Comparison of ENCODE assay signal across 25 mouse cellular contexts in the genomic region with DNA sequence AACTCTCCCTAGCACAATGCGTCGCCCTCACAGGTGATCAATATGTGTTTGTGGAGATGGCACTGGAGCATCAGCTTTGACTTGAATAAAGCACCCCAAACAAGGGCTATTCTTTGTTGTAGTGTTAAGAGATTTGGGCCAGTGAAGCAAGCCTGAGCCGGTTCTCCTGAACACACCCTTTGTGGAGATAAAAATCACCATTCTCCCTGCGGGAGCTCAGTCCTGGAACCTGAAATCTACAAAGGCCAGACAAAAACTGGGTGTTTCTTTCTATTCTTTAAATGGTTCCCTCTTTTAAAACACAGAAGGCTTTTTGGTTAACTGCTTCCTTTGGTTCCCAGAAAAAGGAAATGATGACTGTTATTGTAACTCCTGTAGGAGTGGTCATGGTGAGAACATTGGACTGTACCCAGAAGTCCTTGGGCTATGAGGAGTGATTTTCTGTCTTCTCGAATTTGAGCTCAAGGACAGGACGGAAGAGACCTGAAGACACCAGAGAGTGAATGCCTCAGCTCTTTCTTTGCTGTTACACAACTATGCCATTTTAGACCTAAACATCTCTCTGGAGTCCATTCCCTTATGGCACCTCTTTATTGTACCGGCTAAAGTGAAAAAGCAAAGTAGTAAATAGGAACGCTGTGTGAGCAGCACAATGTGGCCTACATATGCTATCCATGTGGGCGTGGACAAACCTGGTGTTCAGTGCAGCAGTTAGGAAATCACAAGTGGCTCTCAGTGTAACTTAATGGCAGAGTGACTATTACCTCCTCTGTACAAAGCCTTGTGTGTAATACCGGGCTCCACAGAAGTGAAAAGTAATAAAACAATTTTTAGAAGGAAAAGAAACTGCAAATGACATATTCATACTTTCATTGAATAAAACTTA.
A peak's percentile ranks its signal among the peaks of the same experiment; 100 is the strongest.
DNase-seq lines count a peak whose midpoint lies in the region; ATAC-seq and TF ChIP-seq lines count a peak whose summit lies in the region.
"Had no signal": no experiment of that assay in that cellular context is flagged by ENCODE, and none has a peak within 500 bp of the region (broad histone marks: within the 10 kb centered on the region; RNA-seq: fewer than 3 reads in every experiment).

No protein-coding gene starts in this region.

- no peak for DNase-seq in frontal cortex, adult 2 months (ENCODE audit: extremely low spot score in 1 of 2, low spot score in 1 of 2)
- peak; percentile 63 for DNase-seq in lung, postnatal 0 days (ENCODE audit: low spot score)
- no peak for DNase-seq in cerebellum, adult 18-20 months
- no peak for DNase-seq in kidney, postnatal 4 days
- DNase-seq: adrenal gland, adult 2 months; cerebellum, adult 2 months; cerebellum, postnatal 25 days; embryo, embryonic 11 days; gastrocnemius, postnatal 10 days; left cerebral cortex, postnatal 4 days; liver; midbrain, embryonic 14.5 days; right cerebral cortex, postnatal 14 days had no signal

- TF ChIP-seq EP300 in lung, postnatal 0 days (IDR thresholded peaks at IDR 0.05) = no peak

- TF ChIP-seq CTCF in lung, postnatal 0 days (IDR thresholded peaks at IDR 0.05) = no peak

- H3K4me1 ChIP-seq in lung, postnatal 0 days (ENCODE audit: insufficient read depth, low read depth, low read length) = no peaks in the 10 kb centered on the region
- H3K4me1 ChIP-seq: embryonic facial prominence, embryonic 13.5 days; intestine, embryonic 15.5 days; kidney, embryonic 15.5 days; liver, embryonic 15.5 days had no signal

- H3K36me3 ChIP-seq in lung, postnatal 0 days (ENCODE audit: insufficient read depth, low read length) = no peaks in the 10 kb centered on the region
- H3K36me3 ChIP-seq: embryonic facial prominence, embryonic 13.5 days; intestine, embryonic 15.5 days; kidney, embryonic 15.5 days; liver, embryonic 15.5 days had no signal

- H3K9ac ChIP-seq in lung, postnatal 0 days (replicated peaks; ENCODE audit: low read depth) = no peak overlapping the region
- H3K9ac ChIP-seq: embryonic facial prominence, embryonic 13.5 days; intestine, embryonic 15.5 days; kidney, embryonic 15.5 days; liver, embryonic 15.5 days had no signal

- H3K27me3 ChIP-seq in lung, postnatal 0 days (replicated peaks; ENCODE audit: insufficient read depth, low read length) = no peaks in the 10 kb centered on the region
- H3K27me3 ChIP-seq: intestine, embryonic 15.5 days; kidney, embryonic 15.5 days; liver, embryonic 15.5 days had no signal

- H3K27ac ChIP-seq in lung, postnatal 0 days (ENCODE audit: low read length) = no peak overlapping the region
- H3K27ac ChIP-seq: embryonic facial prominence, embryonic 13.5 days; intestine, embryonic 15.5 days; kidney, embryonic 15.5 days; liver, embryonic 15.5 days; stomach, postnatal 0 days had no signal

- H3K4me2 ChIP-seq in lung, postnatal 0 days (replicated peaks; ENCODE audit: low read depth, low read length) = no peak overlapping the region
- H3K4me2 ChIP-seq: embryonic facial prominence, embryonic 13.5 days; intestine, embryonic 15.5 days; kidney, embryonic 15.5 days; liver, embryonic 15.5 days had no signal

- H3K9me3 ChIP-seq in lung, postnatal 0 days (ENCODE audit: low read length) = no peaks in the 10 kb centered on the region
- H3K9me3 ChIP-seq: embryonic facial prominence, embryonic 13.5 days; intestine, embryonic 15.5 days; kidney, embryonic 15.5 days; liver, embryonic 15.5 days had no signal

- no peak overlapping the region for H3K4me3 ChIP-seq in lung, postnatal 0 days (ENCODE audit: low read depth, low read length)
- H3K4me3 ChIP-seq: embryonic facial prominence, embryonic 13.5 days; erythroblast, embryonic 14.5 days; intestine, embryonic 15.5 days; kidney, embryonic 15.5 days; liver, embryonic 15.5 days had no signal

- peak; percentile 93 for ATAC-seq in frontal cortex, adult (ENCODE audit: low TSS enrichment)
- ATAC-seq in common myeloid progenitor, adult 5-6 weeks (replicated peaks; ENCODE audit: low read depth, poor library complexity, severe bottlenecking) = peak; percentile 72
- ATAC-seq in lung, postnatal 0 days = peak; percentile 78
- peak; percentile 48 for ATAC-seq in megakaryocyte progenitor cell, adult 5-6 weeks (replicated peaks; ENCODE audit: poor library complexity)
- ATAC-seq in erythroid progenitor cell, adult 5-6 weeks (replicated peaks; ENCODE audit: low FRiP score, poor library complexity, severe bottlenecking) = no peak
- ATAC-seq: forebrain, embryonic 14.5 days; hindbrain, embryonic 16.5 days; intestine, embryonic 15.5 days had no signal

- 72% methylated on average over 10 of the region's 10 CpGs for WGBS in lung, postnatal 0 days
